Mouse (Mus musculus) lung, adult 2 months (tissue): ENCODE results near the gene Gcm1.

Source experiments
- CTCF ChIP-seq: fragments of 200-500 bp; IDR thresholded peaks from 2 replicates; pipeline ENCODE4 v1.5.1; 2011; ENCODE audit warnings: mild to moderate bottlenecking, low read length, control low read depth; ENCODE audit not compliant: insufficient read depth
- POLR2A ChIP-seq: fragments of 200-500 bp; IDR thresholded peaks from 2 replicates; pipeline ENCODE4 v1.6.1; 2011; ENCODE audit warnings: low read depth, mild to moderate bottlenecking, control low read depth, low read length, borderline replicate concordance; ENCODE audit errors: extremely low read depth

DNA sequence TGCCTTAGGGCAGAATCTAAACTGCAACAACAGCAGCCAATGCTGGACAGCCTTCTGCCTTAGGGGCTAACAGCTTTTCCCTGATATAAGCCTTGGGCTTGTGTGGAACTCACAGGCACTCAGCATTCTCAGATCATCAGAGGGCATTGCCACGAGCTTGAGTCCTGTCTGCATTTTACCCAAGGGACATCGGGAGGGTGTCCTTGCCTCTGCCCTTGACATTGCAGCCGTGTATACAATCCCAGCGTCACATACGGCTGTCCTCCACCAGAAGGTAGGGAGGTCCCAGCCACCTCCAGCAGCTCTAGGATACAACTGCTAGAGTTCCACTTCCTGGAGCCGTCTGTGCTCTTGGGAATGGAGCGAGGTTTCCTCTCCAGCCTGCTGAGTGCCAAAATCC lies 37.2 kb downstream of the Gcm1 start:
- TF ChIP-seq CTCF (no peak), POLR2A (no peak)
